Mouse (Mus musculus) heart, adult 8-10 months (tissue): ENCODE results near the gene Mrm1. TPM values are rescaled to one million over a fixed set of nuclear protein-coding genes. Genes with fewer than 3 reads are reported as not detected.
"Not testable (repeated sequence)": the region's sequence is repeated elsewhere in the genome, so short reads cannot be mapped to it uniquely, and the experiment has no call there.

ENCODE experiments used
- DNase-seq: peaks from one replicate; pipeline ENCODE4 v3.0.0; 2022; ENCODE audit warnings: low spot score
- total RNA-seq, 4 experiments: library from RNA; stranded (reverse); gene quantifications; 2 replicates each; pipeline ENCODE4 v1.2.4; 2022

Gene Mrm1
- total RNA-seq: 10 to 100 TPM; 16.7 to 23.3 (median 21.1) TPM

DNA sequence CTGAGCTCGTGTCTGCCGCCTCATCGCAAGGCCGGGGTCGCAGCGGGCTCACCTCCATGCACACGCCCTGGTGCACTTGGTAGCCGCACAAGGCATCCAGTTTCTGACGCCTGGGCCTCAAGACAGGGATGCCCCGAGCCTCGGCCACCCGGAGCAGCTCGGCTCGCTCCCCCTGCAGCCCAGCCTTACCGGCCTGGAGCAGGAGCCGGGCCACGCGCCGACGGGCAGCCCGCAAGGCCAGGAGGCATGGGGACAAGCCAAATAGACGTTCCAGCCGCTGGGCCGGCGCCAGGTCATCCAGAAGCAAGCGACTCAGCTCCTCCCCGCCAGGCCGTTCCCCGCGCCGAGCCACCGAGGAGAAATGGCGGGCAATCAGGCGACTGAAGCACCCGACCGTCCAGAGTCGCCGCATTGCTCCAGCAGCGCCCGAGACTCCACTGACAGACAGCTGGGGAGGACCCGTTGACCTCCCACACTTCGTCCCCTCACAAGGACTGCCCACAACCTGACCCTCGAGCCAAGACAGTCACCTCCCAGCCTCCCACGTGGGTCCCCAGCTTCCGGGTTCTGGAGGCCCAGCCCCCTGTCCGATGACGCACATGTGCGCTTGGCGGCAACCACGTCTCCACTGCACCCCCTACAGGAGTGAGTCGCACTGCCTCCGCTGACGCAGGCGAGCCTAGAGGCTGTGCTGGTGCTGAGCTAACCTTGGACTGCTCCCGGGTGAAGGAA lies at the start of gene Mrm1:
Mrm1 (minus strand) TSS at position 555 of the 732 bp plus-strand sequence.
- peak; percentile 96 for DNase-seq

DNA sequence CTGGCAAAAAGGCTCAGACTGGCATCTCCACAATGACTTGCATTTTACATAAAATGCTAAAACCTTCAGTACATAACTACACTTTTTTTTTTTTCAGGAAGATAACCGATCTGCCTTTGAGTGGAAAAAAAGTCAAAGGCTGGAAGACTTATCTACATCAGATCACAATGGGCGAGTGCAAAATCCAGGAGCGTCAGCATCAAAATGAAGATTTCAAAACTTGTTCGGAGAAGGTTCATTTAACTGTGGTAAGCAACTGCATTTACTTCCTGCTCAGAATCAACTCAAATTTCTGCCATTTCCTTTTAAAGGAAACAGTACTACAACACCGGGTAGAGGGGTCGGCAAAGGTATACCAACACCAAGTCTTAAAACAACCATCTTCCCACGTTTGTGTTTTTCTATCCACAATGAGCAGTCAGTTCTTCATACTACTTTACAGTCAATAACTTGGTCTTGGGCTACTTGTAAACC lies 49.5 kb upstream of the Mrm1 start:
- DNase-seq: no peak

DNA sequence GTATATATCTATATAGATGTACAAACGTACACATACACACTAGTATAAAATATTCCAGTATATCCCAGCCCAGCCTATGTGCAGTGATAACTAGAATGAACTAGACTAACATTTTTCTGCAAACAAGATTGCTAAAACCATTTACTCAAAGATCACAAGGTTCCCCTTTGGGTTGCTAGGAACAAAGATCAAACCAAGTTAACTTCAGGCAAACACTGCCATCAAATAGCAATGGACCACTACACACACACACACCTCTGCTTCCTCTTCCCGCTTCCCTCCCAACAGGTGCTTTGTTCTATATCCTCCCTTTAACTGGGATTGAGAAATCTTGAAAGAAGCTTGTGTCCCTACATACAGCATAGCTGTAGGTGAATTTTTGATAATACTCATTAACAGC lies 48.3 kb upstream of the Mrm1 start:
- DNase-seq: no peak

DNA sequence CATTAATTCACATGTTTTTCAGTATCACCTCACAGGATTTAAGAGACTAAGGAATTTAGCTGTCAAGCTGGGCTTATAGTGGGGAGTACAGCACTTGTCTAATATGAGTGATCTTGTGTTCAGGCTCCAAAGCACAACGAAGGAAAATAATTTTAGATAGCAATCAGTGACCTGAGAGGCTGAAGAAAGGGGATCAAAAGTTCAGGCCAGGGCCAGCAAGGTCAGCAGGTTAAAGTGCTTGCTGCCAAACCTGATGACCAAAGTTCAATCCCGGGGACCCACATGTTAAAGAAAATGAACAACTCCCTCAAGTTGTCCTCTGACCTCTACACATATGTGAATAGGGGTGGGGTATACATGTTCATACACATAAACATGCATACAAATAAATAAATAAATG lies 46.0 kb upstream of the Mrm1 start:
- DNase-seq: no peak

DNA sequence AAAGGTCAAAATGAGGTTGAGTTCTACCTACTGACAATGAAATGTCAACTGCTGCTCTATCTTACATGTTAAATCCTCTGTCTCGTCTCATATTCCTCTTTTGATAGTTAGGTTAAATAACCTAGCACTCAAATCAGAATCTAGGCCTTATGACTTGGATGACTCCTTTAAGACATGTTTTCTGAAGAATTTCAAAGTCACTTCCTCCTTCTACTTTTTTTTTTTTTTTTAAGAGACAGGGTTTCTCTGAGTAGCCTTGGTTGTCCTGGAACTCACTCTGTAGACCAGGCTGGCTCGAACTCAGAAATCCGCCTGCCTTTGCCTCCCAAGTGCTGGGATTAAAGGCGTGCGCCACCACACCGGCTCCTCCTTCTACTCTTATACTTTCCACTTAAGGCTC lies 36.0 kb upstream of the Mrm1 start:
- no peak for DNase-seq

DNA sequence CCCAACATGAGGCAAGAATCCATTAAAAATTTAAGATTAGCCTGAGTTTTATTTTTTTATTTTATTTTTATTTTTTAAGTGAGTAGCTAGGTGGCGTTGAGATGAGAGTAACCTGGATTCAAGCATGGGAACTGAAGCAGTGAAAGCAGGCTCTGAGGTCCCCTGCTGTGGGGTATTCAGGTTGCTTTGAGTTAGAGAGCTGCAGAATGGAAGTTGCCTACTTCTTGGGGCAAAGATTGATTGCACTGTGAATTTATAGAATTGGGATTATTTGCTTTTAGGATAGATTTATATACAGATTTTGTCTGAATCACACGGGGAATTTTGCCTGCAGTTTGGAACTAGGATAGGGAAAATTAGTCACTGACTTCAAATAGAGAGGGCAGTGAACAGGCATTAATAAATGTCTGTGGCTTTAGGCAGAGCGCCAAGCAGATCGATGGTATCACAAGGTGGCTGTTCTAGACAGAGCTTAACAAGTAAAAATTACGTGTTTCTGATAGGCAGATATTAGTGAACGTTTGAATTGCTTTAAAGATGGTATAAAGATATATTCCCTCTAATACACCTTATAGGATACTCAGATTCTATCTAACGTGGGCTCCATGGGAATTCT lies 28.3 kb upstream of the Mrm1 start:
- DNase-seq: no peak

DNA sequence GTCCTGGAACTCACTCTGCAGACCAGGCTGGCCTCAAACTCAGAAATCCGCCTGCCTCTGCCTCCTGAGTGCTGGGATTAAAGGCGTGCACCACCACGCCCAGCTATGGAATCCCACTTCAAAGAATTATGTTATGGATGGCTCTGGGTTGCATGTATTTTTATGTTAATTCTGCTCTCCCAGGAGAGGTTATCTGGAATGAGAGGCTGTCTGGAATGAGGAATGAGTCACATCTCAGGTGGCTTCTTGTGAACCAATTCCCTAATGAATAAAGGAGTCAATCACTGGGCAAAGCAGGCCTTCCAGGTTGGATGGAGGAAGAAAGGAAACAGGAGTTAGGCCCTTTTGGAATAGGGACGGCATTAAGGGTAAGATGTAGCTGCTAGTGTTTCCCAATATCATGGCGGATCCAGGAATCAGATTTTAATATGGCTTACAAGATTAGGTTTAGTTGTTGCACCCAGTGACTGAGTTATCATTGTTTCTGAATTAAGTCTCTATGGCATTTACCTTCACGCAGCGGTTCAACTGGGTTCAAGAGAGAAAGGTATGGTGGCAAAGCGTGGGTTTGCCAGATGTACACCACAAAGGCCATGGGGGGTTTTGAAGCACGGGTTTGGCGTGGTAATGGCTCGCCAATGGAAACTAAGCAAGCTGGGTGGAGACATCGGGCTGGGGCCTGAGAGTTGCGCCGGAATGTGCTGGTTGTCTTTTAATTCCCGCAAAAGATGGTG lies 27.6 kb upstream of the Mrm1 start:
- no peak for DNase-seq

DNA sequence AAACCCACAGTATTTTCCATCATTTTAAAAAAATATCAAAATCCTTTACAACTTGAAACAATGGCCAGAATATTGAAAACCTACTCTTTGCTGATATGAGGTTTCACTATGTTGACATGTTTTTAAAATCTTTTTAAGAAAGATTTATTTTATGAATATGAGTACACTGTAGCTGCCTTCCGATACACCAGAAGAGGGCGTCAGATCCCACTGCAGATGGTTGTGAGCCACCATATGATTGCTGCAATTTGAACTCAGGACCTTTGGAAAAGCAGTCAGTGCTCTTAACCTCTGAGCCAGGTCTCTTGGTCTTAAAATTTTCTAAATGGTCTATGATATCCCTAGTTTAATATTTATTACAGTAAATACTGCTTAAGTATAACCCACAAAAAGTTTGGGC lies 20.0 kb upstream of the Mrm1 start:
- DNase-seq: no peak

DNA sequence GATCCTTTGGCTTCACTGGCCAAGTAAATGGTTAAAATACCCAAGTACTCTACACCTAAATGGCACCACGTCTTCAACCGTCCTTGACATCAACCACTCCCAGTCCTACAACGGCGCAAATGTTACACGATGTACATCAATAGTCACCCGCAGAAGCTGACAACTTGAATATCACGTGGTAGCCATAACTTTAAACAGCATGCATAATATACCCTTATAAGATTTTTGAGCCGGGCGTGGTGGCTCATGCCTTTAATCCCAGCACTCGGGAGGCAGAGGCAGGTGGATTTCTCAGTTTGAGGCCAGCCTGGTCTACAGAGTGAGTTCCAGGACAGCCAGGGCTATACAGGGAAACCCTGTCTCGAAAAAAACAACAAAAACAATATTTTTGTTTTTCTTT lies 10.2 kb upstream of the Mrm1 start:
- not testable (repeated sequence) for DNase-seq

DNA sequence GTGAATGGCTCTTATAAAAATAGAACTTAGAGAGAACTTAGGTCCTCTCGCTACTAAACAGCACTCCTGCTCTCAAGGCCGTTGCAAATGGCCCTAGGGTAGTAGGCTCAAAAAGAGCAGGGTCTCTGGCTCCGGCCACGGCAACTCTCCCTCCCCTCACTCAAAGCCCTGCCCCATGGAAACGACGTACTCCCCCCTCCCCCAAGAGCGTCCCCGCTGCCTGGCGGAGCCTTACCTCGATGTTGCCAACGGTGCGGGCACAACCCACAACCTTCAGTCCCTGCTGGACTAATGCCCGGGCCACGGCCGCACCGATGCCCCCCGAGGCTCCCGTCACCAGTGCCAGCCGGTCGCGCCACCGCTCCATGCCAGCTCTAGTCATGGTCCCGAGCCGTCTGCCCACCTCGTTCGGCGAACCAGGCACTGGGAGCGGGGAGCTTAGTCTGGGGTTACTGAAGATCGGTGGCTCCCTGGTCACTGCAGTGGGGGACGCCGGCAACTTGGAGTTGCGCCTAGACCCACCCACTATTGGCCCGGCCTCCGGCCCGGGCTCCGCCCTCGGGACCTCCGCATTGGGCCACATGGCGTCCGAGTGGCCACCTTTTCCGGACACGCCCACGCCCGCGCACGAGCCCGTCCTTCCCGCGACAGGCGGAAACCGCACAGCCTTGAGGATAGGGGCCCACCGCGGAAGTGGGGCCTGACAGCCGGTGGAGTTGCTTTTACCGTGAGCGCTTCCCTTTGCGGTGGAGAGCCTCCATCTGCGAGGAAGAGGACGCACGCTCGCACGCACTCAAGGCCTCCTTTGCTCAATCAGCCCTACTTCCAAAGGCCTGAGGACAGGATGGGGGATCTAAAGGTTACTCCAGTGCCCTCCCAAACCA lies 9.4 kb upstream of the Mrm1 start, which contains the start of gene Dhrs11:
Dhrs11 (minus strand) TSS at position 479 of the 884 bp plus-strand sequence.
- peak; percentile 96 for DNase-seq

DNA sequence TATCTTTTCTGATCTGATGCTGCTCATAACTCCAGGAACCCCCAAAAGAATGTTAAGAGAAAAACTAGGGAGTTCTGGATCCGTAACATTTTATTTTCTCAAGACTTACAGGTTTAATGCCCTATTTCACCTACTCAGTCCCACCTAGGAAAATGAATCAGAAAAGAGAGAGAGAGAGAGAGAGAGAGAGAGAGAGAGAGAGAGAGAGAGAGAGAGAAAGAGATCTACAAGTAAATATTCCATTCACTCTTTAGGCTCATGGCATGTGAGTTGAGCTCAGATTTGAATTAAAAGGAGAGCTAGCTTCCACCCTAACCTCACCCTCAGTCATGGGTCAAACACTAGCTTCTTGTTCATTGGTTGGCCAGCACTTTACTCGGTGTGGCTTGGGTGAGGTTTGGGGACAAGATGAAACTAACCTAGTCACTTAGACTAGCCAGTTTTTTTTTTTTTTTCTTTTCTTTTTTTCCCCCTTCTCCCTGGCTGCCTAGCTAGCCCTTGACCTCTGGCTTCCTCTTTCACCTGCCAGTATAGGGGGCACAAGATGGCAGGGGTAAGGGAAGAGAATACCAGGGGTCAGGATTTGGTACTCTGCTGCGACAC lies 8.7 kb upstream of the Mrm1 start:
- no peak for DNase-seq

DNA sequence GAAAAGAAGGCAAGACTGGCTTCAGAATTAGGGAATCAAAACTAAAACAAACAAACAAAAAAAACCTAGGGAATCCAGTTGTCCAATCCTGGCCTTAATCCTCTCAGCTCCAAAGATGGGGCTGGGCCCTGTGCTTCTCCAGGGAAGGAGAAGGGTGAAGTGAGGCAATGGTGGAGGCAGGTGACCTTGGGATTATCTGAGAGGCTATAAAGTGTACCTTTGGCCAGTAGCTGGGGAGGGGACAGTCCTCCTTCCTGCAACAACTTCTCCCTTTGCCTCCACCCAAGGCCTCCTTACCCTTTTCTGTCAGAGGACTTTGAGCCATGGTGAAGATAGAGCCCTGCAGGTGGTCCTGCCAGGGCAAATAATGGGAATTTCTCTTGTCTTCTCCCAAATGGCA lies 8.2 kb upstream of the Mrm1 start:
- no peak for DNase-seq

DNA sequence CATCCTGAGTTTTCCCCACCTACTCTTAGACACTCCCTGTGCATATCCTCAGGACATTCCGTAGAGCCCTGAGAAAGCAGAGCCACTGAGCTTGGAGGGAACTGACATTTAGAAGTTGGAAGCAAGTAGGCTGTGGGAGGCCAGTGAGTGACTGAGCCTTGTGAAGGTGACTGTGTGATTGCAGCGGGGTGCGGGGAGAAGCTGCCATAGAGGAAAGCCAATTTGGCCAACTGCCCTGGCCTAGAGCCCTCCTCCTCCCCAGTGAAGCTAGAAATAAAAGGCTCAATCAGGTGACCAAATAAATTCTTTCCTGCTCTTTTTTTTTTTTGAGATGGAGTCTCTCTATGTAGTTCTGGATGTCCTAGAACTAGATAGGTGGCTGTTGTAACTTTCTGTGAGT lies 6.9 kb upstream of the Mrm1 start:
- DNase-seq: peak; percentile 65

DNA sequence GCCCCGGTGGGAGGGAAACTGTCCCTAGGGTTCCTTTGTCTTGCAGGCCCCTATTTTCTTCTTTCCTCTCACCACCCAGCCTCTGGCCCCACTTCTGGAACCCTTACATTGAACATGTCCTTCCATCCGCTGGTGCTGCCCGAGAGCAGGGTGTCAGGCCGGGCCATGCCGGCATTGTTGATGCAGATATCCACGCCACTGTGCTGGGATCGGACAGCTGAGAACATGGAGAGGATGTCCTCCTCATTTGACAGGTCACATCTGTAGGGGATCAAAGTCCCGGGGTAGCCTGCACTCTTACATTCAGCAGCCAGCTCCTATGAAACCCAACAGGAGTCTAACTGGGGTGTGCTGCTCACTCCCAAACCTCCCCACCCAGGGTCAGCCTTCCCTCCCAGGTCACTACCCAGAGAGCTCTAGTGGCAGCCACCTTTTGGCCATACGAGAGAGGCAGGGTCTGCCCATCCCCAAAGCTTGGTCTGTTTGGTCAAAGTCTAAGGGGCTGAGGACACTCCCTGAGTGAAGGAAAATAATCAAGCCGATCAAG lies 6.0 kb upstream of the Mrm1 start:
- DNase-seq: no peak

DNA sequence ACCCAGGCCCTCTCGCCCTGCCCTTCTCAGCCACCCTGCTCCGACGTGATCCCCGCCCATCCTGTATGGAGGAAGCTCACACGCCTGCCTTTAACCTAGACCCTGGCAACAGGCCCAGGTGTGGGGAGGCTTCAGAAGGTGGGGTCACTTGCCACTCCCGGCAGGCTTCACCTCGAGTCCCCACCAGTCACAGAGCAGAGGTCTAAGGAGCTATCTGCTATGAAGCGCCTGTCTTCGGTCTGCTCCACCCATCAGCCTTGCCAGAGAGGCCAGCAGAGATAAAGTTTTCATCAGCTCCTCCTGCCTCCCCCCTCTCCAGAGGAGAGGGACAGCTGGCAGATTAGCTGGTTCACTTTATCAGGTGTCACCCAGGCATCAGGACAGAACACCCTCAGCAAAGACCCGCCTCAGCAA lies 4.2 kb upstream of the Mrm1 start:
- peak; percentile 49 for DNase-seq

DNA sequence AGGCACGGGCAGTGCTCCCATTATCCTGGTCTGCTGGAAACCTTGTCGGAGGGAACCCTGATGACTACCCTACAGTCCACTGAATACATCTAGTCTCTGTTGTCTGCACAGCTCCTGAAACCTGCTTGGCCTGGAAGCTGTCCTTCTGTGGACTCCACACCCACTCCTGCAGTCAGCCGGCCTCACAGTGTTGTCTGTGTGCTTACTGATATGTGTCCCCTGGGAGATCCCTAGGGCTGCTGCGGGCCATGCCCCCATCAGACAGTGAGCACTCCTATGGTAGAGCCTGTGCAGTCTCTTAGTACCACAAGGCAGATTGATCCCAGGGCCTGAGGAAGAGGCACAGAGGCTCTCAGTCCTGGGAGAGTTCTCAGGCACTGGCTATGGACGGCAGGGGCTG lies 3.2 kb upstream of the Mrm1 start:
- DNase-seq: no peak

DNA sequence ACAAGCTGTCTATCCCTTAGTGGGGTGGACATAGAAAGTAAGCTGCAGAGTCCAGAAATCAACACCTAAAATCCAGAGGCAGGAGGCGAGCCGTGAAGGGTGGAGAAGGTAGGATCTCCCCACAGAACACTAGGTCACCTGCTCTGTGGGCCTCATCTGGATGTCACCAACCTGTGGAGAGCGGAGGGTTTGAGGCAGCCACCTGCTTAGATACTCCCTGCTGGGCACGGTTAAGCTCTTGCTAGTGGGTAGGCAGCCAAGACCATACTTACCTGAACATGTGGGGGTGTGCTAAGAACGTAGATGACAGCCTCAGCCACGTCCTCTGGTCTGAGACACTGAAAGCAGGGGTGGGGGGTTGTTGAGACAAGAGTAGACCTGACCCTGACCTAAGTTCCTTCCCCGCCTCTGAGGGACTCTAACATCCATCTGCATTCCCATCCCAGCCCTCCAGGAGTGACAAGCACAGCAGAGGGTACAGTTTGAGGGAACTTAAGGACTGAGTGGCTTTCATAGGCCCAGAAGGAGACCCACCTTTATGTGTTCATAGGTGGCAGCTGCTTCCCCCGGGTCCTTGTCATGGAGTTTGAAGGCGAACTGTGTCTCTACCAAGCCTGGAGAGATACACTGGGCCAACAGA lies 1.9 kb upstream of the Mrm1 start:
- DNase-seq: no peak

DNA sequence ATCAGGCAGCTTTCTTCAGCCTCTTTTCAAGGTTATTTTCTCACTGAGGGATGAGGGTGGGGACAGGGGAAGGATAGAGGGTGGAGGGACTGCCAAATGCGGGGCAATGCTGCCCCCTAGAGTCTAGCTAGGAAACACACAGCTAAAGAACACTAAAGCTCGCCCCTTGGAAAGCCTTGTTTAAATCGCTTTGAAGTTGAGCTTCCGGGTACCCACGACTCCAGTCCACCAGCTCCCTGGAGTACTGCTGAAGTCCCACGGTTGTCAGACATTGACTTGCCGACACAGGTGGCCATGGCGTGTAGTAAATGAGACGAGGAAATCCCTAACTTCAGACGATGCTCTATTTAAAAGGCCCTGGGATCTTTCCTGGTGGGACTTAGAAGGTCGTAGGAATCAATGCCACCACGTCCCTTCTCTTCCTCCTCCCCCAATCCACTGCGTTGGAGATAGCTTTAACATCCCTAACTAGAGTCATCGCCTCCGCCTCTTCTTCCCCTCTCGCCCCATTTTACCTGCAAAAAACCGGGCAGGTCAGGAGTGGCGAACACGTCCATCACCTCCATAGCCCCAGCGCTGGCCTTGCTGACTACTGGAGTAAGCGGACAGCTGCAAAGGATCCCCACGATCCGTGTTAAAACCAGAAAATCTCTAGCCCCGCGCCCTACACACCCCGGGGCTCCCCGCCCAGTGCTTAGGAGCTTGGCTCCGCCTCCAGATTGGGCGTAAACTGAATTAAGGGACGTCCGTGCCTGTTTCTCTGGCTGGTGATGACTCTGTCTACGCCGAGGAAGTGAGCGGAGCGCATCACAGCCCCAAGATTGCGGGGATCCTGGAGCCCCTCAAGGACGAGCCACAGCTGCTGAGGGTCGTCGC lies 992 bp downstream of the Mrm1 start:
- peak; percentile 86 for DNase-seq

DNA sequence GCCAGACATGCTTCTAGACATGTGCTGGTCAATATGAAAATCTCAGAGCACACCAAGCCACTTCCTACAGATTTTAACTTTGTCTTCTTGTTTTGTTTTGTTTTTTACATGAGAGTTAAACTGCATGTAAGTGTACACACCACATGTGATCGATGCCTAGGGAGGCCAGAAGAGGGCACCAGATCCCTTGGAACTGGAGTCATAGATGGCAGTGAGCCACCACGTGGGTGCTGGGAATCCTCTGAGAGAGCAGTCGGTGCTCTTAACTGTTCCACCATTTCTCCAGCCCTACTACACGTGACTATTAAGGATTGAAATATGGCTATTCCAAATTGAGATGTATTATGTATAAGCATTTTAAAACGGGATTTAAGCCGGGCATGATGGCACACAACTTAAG lies 2.0 kb downstream of the Mrm1 start:
- no peak for DNase-seq
